Mouse (Mus musculus): Measurements from ENCODE around the gene BC107364. TPM values are rescaled to one million over a fixed set of nuclear protein-coding genes. Genes with fewer than 3 reads are reported as not detected.
"Not testable (repeated sequence)": the region's sequence is repeated elsewhere in the genome, so short reads cannot be mapped to it uniquely, and the experiment has no call there.

BC107364 gene
- polyA plus RNA-seq, 1 experiment from 2014 or later = not detected

DNA sequence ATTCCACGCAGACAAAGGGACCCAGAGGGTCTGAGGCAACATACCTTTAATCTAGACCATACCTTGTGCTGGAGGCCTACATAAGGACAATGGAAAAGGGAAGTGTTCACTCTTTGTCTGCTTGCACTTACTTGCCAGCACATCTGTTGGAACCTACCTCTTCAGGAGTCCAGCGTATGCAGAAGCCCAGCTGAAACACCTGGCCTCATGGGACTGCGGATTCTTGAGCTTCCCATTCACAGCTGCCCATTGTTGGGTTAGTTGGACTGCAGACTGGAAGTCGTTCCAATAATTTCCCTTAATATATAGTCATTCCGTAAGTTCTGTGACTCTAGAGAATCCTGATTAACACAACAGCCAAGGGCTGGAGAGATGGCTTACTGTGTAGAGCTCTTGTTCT, 20.0 kb upstream of the BC107364 start:
- H3K27me3 ChIP-seq = peaks cover 44% of the 10 kb centered on the region

GRCm38 (mm10) chr3:96469626-96470025, 17.5 kb upstream of the BC107364 start:
- Histone ChIP-seq H3K4me3 (replicated peaks) (no peak overlapping the region), H3K4me1 (replicated peaks) (peaks cover 12% of the 10 kb centered on the region), H3K27me3 (peaks cover 22% of the 10 kb centered on the region), H3K4me2 (no peak overlapping the region), H3K9ac (replicated peaks) (no peak overlapping the region), H3K9me3 (no peaks in the 10 kb centered on the region), H3K36me3 (no peaks in the 10 kb centered on the region), H3K27ac (no peak overlapping the region)
- whole genome bisulfite sequencing = 83% methylated on average over 3 of the region's 3 CpGs
- no peak for ATAC-seq (ENCODE audit: insufficient number of reproducible peaks, insufficient read depth, low FRiP score, low TSS enrichment, low read depth)

More for the DNA sequence above, 20.0 kb upstream of the BC107364 start:
- Histone ChIP-seq H3K4me3 (replicated peaks) (no peak overlapping the region), H3K9ac (replicated peaks) (no peak overlapping the region), H3K9me3 (no peaks in the 10 kb centered on the region), H3K4me2 (no peak overlapping the region), H3K36me3 (no peaks in the 10 kb centered on the region), H3K27ac (no peak overlapping the region), H3K4me1 (replicated peaks) (peaks cover 8% of the 10 kb centered on the region; the same call in 1 of the 2 replicates)
- WGBS = 78% methylated on average over 5 of the region's 5 CpGs
- ATAC-seq (ENCODE audit: insufficient number of reproducible peaks, insufficient read depth, low FRiP score, low TSS enrichment, low read depth) = no peak

- Histone ChIP-seq H3K4me1 (replicated peaks) (peaks cover 17% of the 10 kb centered on the region), H3K27me3 (peaks cover 15% of the 10 kb centered on the region)
- not testable (repeated sequence) for H3K9ac ChIP-seq (replicated peaks); H3K4me3 ChIP-seq (replicated peaks); H3K27ac ChIP-seq; H3K9me3 ChIP-seq; ATAC-seq (ENCODE audit: insufficient number of reproducible peaks, insufficient read depth, low FRiP score, low TSS enrichment, low read depth); H3K4me2 ChIP-seq; H3K36me3 ChIP-seq
- WGBS = 83% methylated on average over 3 of the region's 3 CpGs
Observed at GRCm38 (mm10) chr3:96468335-96468734, 16.2 kb upstream of the BC107364 start.

DNA sequence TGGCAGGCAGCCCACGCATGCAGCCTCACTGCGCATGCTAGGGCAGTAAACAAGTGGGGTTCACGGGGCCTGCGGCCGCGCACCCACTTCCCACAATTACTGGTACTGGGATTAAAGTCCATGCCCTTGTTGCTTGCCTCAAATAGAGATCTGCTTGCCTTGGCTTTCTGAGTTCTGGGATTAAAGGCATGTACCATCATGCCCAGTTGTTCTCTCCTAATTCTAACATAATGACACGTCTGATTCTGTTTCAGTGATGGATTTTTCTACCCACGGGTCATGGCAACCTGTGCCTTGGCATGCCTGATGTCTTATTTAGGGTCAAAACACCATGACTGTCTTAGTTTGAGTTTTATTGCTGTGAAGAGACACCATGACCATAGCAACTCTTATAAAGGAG, 15.5 kb upstream of the BC107364 start:
- H3K27ac ChIP-seq = no peak overlapping the region
- WGBS = 89% methylated on average over 8 of the region's 8 CpGs

DNA sequence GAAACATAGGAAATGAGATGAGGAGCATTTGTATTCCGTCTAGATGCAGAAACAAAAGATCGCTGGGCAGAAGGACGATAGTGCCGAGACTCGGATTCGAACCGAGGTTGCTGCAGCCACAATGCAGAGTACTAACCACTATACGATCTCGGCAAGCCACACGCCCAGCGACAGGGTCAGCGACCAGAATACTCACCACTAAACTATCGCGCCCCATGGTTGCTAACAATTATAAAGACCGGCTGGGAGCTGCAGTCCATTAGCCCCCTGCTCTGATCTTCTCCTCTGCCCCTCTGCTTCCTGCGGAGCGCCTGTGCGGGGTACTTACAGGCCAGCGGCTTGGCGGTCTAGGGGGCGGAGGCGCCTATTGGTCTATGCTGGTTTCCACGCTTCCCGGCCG, 11.8 kb upstream of the BC107364 start:
- peaks cover 17% of the 10 kb centered on the region for H3K4me1 ChIP-seq (replicated peaks)
- peak overlapping the region; percentile 22 for H3K4me3 ChIP-seq (replicated peaks)
- H3K27ac ChIP-seq = no peak overlapping the region
- H3K4me2 ChIP-seq = peak overlapping the region; percentile 43
- no peaks in the 10 kb centered on the region for H3K36me3 ChIP-seq
- H3K9me3 ChIP-seq = no peaks in the 10 kb centered on the region
- H3K27me3 ChIP-seq = 0 out of 2 replicates have a peak, but pooled peaks cover 7% of the 10 kb centered on the region
- ATAC-seq (ENCODE audit: insufficient number of reproducible peaks, insufficient read depth, low FRiP score, low TSS enrichment, low read depth) = no peak
- H3K9ac ChIP-seq (replicated peaks) = 0 out of 2 replicates have a peak overlapping the region, but pooled peaks have one; percentile 27
- 3% methylated on average over 25 of the region's 25 CpGs for WGBS

More for the DNA sequence above, 15.5 kb upstream of the BC107364 start:
- Histone ChIP-seq H3K36me3 (no peaks in the 10 kb centered on the region), H3K27me3 (peaks cover 8% of the 10 kb centered on the region; the same call in 1 of the 2 replicates), H3K4me1 (replicated peaks) (peaks cover 17% of the 10 kb centered on the region), H3K4me2 (no peak overlapping the region), H3K9me3 (no peaks in the 10 kb centered on the region), H3K4me3 (replicated peaks) (no peak overlapping the region), H3K9ac (replicated peaks) (no peak overlapping the region)
- no peak for ATAC-seq (ENCODE audit: insufficient number of reproducible peaks, insufficient read depth, low FRiP score, low TSS enrichment, low read depth)

GRCm38 (mm10) chr3:96460568-96460870, 8.4 kb upstream of the BC107364 start:
- peaks cover 10% of the 10 kb centered on the region for H3K4me1 ChIP-seq (replicated peaks)
- H3K4me2 ChIP-seq; H3K4me3 ChIP-seq (replicated peaks); H3K27ac ChIP-seq; H3K9ac ChIP-seq (replicated peaks); H3K9me3 ChIP-seq; H3K36me3 ChIP-seq; ATAC-seq (ENCODE audit: insufficient number of reproducible peaks, insufficient read depth, low FRiP score, low TSS enrichment, low read depth); H3K27me3 ChIP-seq: not testable (repeated sequence)
- WGBS = no CpG with 5 or more reads among the region's 19 CpGs

DNA sequence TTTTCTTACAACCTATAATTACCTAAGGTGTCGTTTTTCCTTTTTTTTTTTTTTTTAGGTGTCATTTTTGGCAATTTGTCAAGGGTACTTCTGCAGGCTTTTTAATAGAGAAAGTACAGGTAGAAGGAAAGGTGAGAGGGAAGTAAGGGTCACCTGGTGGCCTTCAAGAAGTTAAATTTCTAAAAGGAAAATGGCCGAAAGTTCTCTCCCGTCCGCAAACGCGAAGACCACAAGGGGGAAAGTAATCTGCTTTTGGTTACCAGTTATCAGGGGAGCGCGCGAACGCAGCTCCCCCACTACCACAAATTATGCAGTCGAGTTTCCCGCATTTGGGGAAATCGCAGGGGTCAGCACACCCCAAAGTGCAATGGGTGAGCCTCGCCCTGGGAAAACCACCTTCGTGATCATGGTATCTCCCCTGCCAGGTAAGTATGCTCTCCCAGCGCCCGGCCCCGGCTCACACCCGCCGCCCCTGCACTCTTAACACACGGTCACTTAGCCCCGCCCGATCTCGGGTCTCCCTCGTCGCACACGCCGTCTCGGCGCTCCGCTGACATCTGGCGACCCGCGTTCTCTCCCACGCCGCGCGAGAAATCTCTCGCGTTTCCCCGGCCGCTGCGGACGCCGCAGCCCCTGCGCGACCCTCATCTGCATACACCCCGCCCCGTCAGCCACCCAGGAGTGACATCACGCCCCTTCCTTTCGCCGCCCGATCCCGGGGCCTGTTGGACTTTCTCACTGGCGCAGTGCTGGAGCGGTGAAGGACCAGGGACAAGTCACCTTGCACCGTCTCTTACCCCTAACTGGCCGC, 7.9 kb upstream of the BC107364 start:
- not testable (repeated sequence) for H3K4me3 ChIP-seq (replicated peaks); H3K4me2 ChIP-seq; H3K9me3 ChIP-seq; H3K36me3 ChIP-seq; H3K4me1 ChIP-seq (replicated peaks); H3K9ac ChIP-seq (replicated peaks); H3K27ac ChIP-seq
- peaks cover 16% of the 10 kb centered on the region for H3K27me3 ChIP-seq
- ATAC-seq (ENCODE audit: insufficient number of reproducible peaks, insufficient read depth, low FRiP score, low TSS enrichment, low read depth) = peak; percentile 90
- WGBS = 0% methylated on average over 1 of the region's 58 CpGs

GRCm38 (mm10) chr3:96458886-96459439, 6.9 kb upstream of the BC107364 start:
- H3K27me3 ChIP-seq = peaks cover 17% of the 10 kb centered on the region
- ATAC-seq (ENCODE audit: insufficient number of reproducible peaks, insufficient read depth, low FRiP score, low TSS enrichment, low read depth); H3K9me3 ChIP-seq; H3K36me3 ChIP-seq; H3K9ac ChIP-seq (replicated peaks); H3K4me2 ChIP-seq; H3K27ac ChIP-seq; H3K4me1 ChIP-seq (replicated peaks); H3K4me3 ChIP-seq (replicated peaks): not testable (repeated sequence)
- WGBS = no CpG with 5 or more reads among the region's 48 CpGs

GRCm38 (mm10) chr3:96458008-96458407, 5.9 kb upstream of the BC107364 start:
- not testable (repeated sequence) for H3K36me3 ChIP-seq; H3K27ac ChIP-seq; ATAC-seq (ENCODE audit: insufficient number of reproducible peaks, insufficient read depth, low FRiP score, low TSS enrichment, low read depth); H3K4me1 ChIP-seq (replicated peaks); H3K9ac ChIP-seq (replicated peaks); H3K4me3 ChIP-seq (replicated peaks); H3K4me2 ChIP-seq; H3K9me3 ChIP-seq
- H3K27me3 ChIP-seq = peaks cover 14% of the 10 kb centered on the region
- no CpG with 5 or more reads among the region's 53 CpGs for WGBS

- not testable (repeated sequence) for H3K9me3 ChIP-seq; H3K4me2 ChIP-seq; H3K4me1 ChIP-seq (replicated peaks); H3K4me3 ChIP-seq (replicated peaks); H3K27ac ChIP-seq; H3K36me3 ChIP-seq; H3K9ac ChIP-seq (replicated peaks); ATAC-seq (ENCODE audit: insufficient number of reproducible peaks, insufficient read depth, low FRiP score, low TSS enrichment, low read depth)
- WGBS = no CpG with 5 or more reads among the region's 50 CpGs
- H3K27me3 ChIP-seq = peaks cover 17% of the 10 kb centered on the region
Observed at GRCm38 (mm10) chr3:96451181-96451737, 847 bp downstream of the BC107364 start.

GRCm38 (mm10) chr3:96450586-96450896, 1.6 kb downstream of the BC107364 start:
- peaks cover 21% of the 10 kb centered on the region for H3K27me3 ChIP-seq
- not testable (repeated sequence) for H3K4me3 ChIP-seq (replicated peaks); H3K9me3 ChIP-seq; H3K9ac ChIP-seq (replicated peaks); H3K27ac ChIP-seq; H3K4me2 ChIP-seq; H3K4me1 ChIP-seq (replicated peaks); H3K36me3 ChIP-seq
- peak; percentile 53 for ATAC-seq (ENCODE audit: insufficient number of reproducible peaks, insufficient read depth, low FRiP score, low TSS enrichment, low read depth)
- WGBS = 0% methylated on average over 1 of the region's 10 CpGs
